Mouse (Mus musculus) testis, adult 2 months (tissue): ENCODE measurements around the gene Lpar1. TPM values are rescaled to one million over a fixed set of nuclear protein-coding genes. Genes with fewer than 3 reads are reported as not detected.

ENCODE experiments used
- H3K27ac ChIP-seq: fragments of 200-500 bp; 2 replicates; pipeline ENCODE4 v1.5.1; 2012; ENCODE audit warnings: low read depth, low read length; ENCODE audit not compliant: control insufficient read depth, insufficient read depth
- H3K27me3 ChIP-seq: fragments of 200-500 bp; 2 replicates; pipeline ENCODE4 v1.6.1; 2012; ENCODE audit warnings: mild to moderate bottlenecking, low read length, moderate library complexity; ENCODE audit not compliant: control insufficient read depth, insufficient read depth
- H3K36me3 ChIP-seq: fragments of 200-500 bp; 2 replicates; pipeline ENCODE4 v1.6.1; 2012; ENCODE audit warnings: mild to moderate bottlenecking, low read length; ENCODE audit not compliant: control insufficient read depth, insufficient read depth
- H3K4me1 ChIP-seq: fragments of 200-500 bp; 2 replicates; pipeline ENCODE4 v1.6.1; 2012; ENCODE audit warnings: low read length; ENCODE audit not compliant: control insufficient read depth, insufficient read depth
- H3K4me3 ChIP-seq: fragments of 200-500 bp; 2 replicates; pipeline ENCODE4 v1.5.1; 2012; ENCODE audit warnings: low read depth, mild to moderate bottlenecking, low read length, moderate library complexity, mixed read lengths; ENCODE audit not compliant: control insufficient read depth
- CTCF ChIP-seq: fragments of 200-500 bp; IDR thresholded peaks from 2 replicates; pipeline ENCODE4 v1.5.1; 2012; ENCODE audit warnings: low read depth, mild to moderate bottlenecking, inconsistent platforms, low read length, moderate library complexity; ENCODE audit not compliant: control insufficient read depth, insufficient read depth, insufficient replicate concordance
- POLR2A ChIP-seq: fragments of 200-500 bp; IDR thresholded peaks from 2 replicates; pipeline ENCODE4 v1.6.1; 2012; ENCODE audit warnings: low read depth, mild to moderate bottlenecking, inconsistent platforms, low read length, moderate library complexity; ENCODE audit not compliant: control insufficient read depth
- polyA plus RNA-seq: library from polyadenylated mRNA; depleted of rRNA; stranded (reverse); fragments of >200 nt; gene quantifications from 2 replicates; pipeline ENCODE4 v1.2.3, GENCODE M21; 2012

Lpar1 gene
- polyA plus RNA-seq, 1 experiment: 43.6 TPM

DNA sequence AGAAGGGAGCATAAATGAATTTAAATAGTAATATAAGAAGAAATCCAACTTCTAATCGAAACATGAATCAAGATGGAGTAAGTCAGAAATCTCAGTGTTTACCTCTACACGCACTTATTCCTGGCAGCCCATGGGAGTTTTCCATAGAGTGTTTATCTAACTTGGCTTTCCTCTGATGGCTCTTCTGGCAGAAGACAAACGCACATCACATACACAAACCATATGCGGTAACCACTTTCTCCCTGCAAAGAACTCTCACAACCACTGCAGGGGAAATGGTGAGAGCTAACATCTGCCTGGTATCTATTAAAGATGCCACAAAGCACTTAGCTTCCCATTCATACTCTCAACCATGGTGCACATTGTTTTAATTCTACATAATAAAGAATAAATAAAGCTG is 56.4 kb downstream of the Lpar1 start:
- H3K4me3 ChIP-seq: no peak overlapping the region
- no peaks in the 10 kb centered on the region for H3K27me3 ChIP-seq
- TF ChIP-seq POLR2A (no peak), CTCF (no peak)
- H3K36me3 ChIP-seq: no peaks in the 10 kb centered on the region
- H3K27ac ChIP-seq: no peak overlapping the region
- no peaks in the 10 kb centered on the region for H3K4me1 ChIP-seq

DNA sequence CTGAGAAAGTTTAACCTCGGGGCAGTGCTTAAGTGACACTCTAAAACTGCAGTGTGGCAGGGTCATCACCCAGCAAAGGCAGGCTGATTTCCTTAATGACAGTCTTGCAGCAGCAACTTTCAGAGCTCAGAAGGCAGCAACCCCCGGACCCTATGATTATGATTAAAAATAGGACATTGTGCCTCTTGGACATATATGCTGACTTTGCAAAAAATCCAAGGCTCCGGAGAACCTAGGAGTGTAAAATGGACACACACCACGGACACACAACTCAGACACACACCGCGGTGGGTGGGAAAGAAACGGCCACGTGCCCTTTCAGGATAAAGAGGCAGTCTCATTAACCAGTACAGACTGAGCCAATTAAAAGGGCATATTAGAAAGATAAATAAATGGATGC is 57.0 kb downstream of the Lpar1 start:
- no peak for TF ChIP-seq CTCF
- no peak for TF ChIP-seq POLR2A

DNA sequence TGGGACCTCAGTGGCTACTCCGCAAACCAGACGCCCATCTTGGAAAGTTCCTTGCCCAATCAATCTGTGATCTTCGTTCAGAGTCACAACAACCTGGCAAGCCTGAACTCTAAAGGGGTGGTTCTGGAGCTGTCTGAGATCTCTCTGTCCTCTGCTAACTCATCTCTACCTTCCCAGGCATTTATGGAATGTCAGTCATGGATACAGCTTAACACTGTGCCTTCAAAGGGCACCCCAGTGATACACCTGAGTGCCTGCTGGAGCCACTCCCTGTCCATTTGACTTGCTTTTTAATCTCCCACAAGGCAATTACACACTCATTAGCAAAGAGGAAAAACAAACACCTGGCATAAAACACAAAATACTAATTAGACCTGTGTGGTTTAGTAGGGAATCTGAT is 62.0 kb downstream of the Lpar1 start:
- TF ChIP-seq POLR2A (no peak), CTCF (no peak)
- Histone ChIP-seq H3K27me3 (no peaks in the 10 kb centered on the region), H3K36me3 (no peaks in the 10 kb centered on the region), H3K4me3 (no peak overlapping the region), H3K27ac (no peak overlapping the region), H3K4me1 (no peaks in the 10 kb centered on the region; the same call in 1 of the 2 replicates)

More for the DNA sequence above, 57.0 kb downstream of the Lpar1 start:
- Histone ChIP-seq H3K4me3 (no peak overlapping the region), H3K27ac (no peak overlapping the region), H3K4me1 (no peaks in the 10 kb centered on the region), H3K27me3 (no peaks in the 10 kb centered on the region), H3K36me3 (no peaks in the 10 kb centered on the region)

DNA sequence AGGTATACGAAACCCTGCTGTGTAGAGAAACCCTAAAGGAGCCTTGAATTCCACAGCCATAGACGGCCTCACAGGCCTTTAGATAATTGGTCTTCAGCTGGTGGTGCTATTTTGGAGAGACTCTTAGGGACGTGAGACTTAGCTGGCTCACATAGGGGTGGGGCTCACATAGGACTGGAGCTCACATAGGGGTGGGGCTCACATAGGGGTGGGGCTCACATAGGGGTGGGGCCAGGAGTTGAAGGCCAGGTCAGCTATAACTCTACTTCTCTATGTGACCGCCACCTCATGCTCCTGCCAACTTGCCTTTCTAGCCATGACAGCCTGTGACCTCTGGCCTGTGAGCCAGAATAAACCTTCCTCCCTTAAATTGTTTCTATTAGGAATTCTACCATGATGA is 63.3 kb downstream of the Lpar1 start:
- TF ChIP-seq POLR2A: no peak
- no peak for TF ChIP-seq CTCF
- Histone ChIP-seq H3K4me1 (no peaks in the 10 kb centered on the region; the same call in 1 of the 2 replicates), H3K36me3 (no peaks in the 10 kb centered on the region), H3K27me3 (no peaks in the 10 kb centered on the region), H3K27ac (no peak overlapping the region), H3K4me3 (no peak overlapping the region)

DNA sequence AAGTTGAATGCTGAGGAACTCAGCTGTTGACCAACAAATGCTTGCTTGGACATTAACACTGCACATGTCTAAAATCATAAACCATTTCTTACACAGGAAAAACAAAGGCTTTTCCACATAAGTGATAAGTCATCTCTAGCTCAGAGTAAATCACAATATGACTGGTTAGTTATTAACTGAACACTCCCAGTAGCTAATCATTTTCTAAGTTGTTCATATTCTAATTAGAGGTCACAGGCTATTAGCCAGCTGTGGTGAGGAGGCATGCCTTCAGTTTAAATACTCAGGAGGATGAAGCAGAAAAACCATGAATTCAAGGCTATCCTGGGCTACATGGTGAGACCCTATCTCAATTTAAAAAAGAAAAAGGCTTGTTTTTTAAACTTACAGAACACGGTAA is 75.1 kb downstream of the Lpar1 start:
- H3K27me3 ChIP-seq: no peaks in the 10 kb centered on the region
- H3K36me3 ChIP-seq: no peaks in the 10 kb centered on the region
- H3K4me3 ChIP-seq: no peak overlapping the region
- H3K4me1 ChIP-seq: no peaks in the 10 kb centered on the region
- H3K27ac ChIP-seq: no peak overlapping the region
- TF ChIP-seq POLR2A: no peak
- TF ChIP-seq CTCF: no peak

DNA sequence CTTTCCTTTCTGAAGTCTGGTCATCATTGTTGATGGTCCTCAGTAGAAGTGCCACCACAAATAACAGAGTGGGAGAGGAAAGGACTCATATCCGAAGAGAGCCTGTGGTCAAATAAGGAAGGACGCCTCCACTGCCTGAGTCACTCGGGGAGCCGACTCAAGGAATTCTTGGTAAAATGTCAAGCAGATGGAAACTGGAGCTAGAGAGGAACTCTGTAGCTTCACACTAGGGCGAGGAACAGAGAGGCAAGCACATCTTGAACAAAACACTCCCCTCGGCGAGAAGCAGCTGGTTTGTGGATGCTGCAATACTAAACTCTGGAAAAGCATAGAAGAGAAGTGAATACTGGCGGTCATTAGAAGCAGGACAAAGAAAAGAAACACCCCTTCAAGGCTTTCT is 76.0 kb downstream of the Lpar1 start:
- no peaks in the 10 kb centered on the region for H3K4me1 ChIP-seq
- TF ChIP-seq CTCF (no peak), POLR2A (no peak)
- no peak overlapping the region for H3K4me3 ChIP-seq
- no peak overlapping the region for H3K27ac ChIP-seq
- no peaks in the 10 kb centered on the region for H3K36me3 ChIP-seq
- H3K27me3 ChIP-seq: no peaks in the 10 kb centered on the region

DNA sequence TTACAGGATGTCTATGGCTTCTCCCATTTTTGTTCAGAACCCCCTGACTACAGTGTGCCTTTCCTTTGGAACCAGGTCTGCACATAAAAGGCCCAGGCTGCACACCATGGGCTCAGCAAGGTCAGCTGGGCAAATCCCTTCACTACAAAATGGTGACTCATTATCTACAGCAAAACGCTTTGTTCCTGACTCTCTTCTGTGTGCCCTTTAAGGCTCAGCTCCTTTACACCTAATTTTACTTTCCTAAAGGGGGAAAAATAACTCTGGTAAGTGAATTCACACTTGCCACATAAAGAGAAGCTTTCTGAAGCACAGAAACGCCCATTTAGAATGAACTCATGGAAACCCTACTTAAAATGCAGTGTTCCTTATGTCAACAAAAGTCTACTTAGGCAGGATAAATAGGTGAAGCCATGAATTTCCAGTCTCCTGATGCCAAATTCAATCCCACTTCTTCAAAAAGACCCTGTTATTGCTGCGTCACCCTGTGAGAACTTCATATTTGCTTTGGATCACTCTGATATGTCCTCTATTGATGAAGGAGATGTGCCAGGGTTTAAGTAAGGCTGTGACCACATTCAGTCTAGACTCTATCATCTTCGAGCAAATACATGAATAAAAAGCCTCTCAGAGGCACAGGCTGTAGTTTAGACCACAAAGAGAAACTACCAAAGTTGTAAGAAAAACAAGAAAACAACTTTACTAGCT is 82.3 kb downstream of the Lpar1 start:
- Histone ChIP-seq H3K4me3 (no peak overlapping the region), H3K36me3 (no peaks in the 10 kb centered on the region), H3K27ac (no peak overlapping the region), H3K27me3 (no peaks in the 10 kb centered on the region), H3K4me1 (no peaks in the 10 kb centered on the region)
- TF ChIP-seq POLR2A (no peak), CTCF (no peak)
